Mouse (Mus musculus) embryo, embryonic 10 days (tissue): ENCODE measurements around the gene Elovl4.

Experiments
- DNase-seq: peaks from one replicate; pipeline ENCODE4 v3.0.0-alpha.2; 2015; ENCODE audit warnings: low spot score

Gene Elovl4

DNA sequence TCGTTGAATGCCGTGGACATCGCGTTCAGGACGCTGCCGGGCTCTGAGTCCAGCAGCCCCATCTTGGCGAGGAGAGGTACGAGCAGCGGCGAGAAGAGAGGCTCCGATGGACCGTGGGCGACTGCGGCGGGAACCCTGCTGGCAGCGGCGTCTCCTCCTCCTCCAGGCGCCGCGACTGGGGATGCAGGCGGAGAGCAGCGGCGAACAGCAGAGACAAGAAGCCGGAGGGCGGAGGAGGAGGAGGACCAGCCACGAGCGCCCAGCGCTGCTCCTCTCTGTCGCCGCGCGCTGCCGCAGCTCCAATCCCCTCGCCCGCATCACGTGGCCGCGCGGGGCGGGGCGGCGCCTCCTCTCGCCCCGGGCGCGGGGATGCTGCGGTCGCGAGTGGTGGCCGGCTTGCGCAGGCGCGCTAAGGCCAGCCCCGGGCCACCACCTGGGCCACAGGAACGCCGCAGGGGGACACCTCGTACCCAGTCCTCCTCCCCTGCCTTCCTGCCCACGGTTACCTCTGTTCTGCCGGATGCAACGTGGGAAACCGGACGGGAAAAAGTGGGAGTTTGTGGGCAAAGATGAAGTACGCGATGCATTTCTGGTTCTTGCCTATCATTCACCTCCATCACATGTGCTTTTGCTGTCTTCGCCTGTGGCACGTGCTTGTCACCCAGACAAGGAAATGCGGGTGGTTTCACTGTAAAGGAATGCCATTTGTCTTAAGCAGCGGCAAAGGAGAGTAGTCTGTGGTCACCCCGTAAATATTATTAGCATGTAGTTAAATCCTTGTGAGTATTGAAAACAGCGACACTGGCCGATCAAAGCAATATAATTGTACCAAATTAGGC, at the start of gene Elovl4:
TSS of gene Elovl4 (minus strand) at position 301 of the 839 bp plus-strand sequence.
- peak; percentile 83 for DNase-seq

DNA sequence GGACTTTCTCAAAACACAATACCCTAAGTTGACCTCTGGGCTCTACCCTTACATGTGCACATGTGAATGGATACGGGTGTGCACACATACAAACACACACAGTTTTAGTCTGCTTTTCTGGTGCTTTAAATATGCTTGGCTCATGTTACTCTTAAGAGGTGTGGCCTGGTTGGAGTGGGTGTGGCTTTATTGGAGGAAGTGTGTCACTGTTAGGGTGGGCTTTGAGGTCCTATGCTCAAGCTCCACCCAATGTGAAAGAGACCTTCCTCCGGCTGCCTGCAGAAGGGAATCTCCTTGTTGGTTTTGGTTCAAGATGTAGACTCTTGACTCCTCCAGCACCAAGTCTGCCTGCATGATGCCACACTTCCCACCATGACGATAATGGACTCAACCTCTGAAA, 46.4 kb upstream of the Elovl4 start:
- no peak for DNase-seq

DNA sequence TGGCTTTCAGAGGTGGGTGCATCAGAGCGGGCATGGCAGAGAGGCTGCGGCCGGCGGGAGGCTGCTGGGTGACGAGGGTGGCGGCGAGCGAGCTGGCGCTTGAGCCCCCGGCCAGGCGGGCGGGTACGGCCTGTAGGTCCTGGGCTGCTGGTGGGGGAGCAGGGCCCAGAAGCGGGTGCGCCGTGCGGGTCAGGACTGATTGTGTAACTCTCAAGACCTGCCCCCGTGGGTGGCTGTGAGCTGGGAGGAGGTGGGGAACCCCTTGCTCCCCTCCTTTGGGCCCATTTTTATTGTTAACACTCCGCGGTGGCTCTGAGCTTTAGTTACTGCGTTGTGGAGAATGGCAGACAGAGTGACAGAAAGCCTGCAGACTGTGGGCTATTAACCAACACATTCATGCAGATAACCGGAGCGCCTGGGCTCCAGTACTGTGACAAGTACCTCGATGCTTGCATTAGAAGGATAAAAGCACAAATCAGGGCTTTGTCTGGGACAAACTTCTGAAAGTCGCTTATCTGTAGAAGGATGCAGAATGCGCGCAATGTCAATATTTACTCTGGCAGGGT, 28.8 kb upstream of the Elovl4 start:
- DNase-seq = peak; percentile 9

DNA sequence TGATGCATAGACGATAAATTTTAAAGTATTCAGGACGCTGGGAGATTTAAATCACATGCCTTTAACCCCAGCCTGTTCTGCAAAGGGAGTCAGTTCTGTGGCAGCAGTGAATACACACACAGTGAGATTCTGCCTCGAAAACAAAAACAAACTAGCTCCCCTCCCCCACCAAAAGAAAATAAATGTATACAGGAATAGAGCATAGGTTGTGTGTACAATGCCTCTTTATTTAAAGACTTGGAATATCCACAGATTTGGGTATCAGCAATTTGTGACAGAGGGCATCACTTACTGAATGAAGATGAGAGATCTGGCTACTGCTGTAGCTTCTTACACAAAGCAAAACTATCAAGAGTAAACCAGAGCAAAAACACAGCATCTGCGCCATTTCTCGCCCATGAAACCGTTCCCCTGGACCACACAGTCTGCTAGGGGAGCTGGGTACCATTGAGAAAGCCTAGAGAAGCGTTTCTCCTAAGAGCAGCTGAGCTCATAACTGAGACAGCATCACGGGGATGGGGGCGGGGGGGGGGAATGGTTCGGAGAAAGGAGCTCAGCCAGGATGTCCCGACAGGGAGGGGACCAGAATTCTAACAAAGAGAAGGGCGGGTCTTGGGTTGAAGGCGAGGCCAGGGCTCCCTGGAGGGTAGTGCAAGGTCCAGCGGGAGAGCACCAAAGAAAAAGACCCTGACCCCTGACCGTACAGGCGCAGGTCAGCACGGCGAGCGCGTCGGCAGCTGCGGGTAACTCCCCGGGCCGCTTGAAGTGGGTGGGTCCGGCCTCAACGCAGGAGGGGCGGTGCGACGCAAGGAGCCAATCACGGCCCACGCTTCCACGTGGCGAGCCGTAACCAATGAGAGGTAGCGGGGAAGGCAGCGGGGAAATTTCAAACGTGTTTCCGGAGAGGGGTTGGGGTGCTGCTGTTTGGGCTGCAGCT, 28.0 kb upstream of the Elovl4 start, which contains the start of gene Ttk:
TSS of gene Ttk (plus strand) at position 879 of the 937 bp plus-strand sequence.
- DNase-seq = peak; percentile 98

DNA sequence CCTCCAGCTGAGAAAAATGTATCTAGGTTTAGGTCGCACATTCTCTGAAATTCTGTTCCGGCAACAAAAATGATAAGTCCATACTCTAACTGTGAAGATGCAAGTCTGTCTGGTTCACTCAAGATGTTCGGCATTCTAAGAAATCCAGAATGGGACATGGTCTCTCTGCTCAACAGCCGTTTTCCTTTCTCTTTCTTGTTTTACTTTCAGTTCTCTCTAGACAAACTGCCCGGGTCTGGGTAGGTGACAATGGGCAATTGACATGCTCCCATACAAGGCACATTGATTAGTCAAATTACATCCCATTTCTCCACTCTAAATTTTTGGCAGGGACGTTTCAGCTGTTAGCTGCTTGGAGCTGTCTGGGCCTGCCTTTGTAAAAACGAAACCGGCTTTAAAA, 25.1 kb upstream of the Elovl4 start:
- no peak for DNase-seq

DNA sequence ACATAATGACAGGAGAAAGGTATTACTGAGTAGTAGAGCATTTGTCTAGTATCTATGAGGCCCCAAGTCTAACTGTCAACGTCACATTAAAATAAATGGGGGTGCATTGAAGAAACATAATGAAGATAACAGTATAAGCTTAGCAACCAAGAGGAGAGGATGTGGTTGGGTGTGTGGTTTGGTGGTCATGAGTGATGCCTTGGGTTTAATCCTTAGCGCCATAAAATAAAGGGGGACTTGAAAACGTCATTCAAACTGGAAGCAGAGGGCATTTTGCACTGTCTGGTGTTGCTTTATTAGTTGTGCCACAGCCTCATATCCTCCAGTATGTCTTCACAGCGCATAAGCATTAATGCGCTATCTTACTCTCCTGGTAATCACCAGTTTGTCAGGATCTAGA, 23.8 kb upstream of the Elovl4 start:
- DNase-seq = no peak

DNA sequence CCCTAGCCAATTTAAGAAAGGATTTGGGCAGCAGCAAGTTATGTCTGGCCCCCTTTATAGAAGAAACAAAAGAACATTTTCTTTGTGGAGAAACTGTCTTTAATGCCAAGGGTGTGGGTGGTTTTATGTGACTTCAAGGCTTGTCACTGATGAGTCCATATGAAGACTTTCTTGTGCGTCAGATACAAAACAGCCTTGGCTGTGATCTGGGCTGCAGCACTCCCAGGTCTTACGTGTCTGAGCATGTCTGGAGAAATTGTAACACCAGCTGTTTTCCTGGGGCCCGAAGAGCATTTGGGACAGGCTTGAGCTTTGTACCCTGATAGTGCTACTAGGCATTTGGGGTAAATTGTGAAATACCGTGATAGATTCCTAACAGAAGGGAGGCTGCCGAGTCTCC, 16.8 kb upstream of the Elovl4 start:
- no peak for DNase-seq

DNA sequence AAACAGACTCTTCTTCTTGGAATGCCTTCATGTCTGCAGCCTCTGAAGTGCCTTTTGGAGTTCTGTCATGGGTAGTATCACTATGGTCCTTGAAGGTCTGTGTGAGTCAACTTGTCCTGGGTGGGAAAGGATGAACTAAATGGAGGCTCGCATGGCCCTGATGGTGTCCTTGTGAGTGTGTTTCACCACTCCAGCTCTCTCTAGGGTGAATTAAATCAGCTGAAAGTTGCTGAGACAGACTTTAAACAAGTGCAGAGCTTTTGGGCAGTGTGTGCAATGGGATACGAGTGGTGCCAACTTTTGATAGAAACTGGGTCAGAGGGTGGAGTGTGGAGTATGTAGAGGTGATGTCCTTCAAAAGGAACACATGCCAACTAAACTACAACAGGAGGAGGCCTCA, 14.9 kb upstream of the Elovl4 start:
- DNase-seq = no peak

DNA sequence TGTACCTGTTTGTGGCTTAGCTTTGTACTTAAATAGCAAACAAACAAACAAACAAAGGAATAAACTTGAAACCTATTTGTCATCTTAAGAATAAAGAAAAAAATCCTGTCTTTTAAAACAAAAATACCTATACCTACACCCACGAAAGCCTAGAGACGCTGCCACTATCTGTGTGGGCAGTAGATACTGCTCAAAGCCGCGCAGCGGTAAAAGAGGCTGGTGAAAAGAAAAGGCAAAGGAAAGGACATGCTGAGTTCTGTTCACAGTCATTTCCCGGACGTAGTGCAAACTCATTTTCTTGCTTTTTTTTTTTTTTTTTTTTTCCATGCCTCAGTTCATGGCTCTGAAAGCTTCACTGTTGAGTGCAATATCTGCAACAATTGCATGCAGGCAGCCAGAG, 13.1 kb upstream of the Elovl4 start:
- no peak for DNase-seq

DNA sequence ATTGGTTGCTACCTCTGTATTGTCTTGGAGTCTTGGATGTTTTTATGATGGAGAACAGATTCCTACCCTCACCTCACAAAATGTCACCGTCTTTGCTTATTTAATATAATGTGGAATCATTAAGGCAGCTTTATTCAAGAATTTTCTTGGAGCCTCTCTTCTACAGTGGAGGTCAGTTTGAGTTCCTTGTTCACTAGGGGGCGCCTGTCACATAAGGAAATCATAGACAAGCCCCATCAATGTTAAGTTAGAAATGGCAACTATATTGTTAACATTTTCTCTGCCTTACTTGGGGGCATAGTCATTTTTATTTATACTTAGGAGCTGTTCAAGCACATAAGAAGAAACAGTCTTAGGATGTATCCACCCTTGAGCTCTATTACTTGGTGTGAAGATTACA, 1.5 kb upstream of the Elovl4 start:
- peak; percentile 81 for DNase-seq

DNA sequence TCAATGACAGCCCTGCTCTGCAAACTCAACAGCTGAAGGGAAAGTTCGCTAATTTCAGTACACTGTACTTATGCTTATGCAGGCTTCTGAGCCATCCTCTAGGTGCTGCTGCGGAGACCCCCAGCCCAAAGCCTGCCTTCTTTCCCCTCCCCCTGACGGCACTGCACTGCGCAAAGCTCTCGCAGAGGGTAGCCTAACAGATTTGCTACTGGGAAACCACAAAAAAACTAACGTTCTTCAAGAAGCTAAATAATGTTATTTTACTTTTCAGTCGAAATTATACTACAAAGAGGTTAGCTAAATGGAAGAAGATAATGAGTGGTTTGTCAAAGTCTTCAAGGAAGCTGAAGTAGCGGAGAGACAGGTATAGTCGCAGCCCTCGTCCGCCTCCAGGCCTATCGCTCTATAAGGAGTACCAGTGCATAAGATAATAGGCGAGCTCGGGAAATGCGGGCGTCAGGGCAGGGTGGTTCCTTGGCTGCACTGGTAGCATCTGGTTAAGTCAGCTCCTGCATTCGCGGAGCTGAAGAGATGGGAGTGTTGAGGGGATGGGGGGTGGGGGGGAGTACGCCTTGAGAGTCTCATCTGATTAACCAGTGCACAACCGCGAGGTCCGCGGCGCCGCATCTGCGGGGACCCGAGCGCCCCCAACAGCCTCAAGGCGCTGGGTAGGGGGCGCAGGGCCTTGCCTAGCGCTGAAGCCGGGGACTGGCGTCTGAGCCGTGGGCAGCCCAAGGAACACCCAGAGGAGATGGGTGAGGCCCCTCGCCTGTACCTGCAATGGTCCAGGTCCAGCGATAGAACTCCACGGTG, 707 bp downstream of the Elovl4 start:
- DNase-seq = peak; percentile 77

DNA sequence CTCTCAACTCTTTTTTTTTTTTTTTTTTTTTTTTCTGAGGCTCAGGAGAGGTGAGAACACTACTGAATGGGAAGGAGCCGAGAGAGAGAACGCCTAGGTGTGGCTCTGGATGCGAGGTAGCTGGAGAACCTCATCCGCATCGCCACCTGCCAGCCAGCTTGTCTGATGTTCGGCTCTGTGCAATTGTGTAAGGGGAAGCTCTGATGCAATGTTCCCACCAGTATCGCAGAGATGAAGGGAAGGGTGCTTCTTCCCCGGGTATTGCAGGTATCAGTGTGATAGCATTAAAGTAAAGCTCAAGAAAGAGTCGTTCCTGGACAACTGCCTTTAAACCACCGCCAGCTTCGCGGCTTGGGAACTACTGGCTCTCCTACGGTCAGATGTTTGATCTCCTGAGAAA, 1.7 kb downstream of the Elovl4 start:
- DNase-seq = no peak

DNA sequence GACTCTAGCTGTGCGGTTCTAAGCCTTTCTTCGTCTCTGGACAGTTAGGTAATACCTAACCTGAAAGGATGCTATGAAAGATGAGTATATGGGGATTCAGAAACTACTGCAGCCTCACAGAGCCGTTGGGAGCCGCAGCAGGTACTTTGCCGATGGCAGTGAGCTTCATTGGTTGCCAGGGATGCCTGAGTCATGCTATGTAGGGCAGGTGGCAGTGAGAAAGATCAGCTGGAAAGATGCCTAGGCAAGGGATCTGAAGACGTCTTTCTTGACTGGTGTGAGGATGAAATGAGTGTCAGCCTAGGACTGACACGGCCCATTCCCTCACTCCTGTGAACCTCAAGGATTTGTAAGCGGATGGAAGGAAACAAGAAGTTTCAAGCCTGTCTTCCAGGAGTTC, 8.2 kb downstream of the Elovl4 start:
- DNase-seq = no peak

DNA sequence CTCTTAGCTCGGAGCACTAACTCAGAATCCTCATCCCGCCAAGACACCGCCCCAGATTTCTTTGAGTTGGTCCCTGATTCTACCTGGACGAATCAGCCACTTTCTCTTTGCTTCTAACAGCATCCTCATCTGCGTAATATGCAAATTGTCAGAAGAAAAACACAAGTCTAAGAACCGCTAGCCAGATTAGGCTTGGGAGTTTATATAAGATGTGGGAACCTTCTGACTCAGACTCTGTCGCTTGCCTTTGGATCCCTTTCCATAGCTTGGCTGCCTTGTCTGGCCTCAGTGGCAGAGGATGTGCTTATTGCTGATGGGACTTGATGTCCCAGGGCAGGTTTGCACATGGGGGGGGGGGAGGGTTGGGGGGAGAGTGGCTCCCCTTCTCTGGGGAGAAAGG, 9.2 kb downstream of the Elovl4 start:
- DNase-seq = no peak

DNA sequence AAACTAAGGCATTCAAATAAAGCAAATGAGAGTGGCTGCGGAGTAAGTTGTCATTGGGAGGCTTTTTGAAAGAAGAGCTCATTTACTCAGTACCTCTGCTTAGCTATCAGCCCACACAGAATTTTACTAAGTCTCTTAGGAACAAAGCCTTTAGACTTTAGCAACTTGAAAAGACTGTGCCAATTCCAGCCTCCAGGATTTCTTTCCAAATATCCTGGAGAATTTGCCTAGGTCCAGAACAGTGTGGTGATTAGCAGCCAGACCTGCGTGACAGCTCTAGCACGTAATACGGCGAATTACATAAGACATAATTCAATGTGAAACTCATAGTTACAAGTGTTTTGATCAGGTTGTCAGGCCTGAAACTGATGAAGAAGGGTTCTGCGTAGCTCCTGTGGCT, 16.8 kb downstream of the Elovl4 start:
- DNase-seq = no peak

DNA sequence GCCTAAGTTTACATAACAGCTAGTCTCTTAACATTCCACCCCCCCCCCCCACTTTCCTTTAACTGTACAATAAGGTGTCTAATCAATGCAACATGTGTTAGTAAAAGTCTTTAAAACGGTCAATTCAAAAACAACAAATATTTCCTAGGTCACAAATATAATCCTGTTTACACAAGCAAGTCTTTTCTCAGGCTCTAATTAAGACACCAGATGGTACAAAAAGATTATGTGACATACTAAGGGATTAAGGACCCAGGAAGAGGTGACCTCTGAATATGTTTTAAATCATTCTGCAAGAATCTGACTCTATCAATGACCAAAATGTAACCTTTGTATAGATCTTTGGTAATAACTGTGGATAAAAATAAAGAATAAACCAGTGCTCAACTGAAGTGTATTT, 20.6 kb downstream of the Elovl4 start:
- no peak for DNase-seq

DNA sequence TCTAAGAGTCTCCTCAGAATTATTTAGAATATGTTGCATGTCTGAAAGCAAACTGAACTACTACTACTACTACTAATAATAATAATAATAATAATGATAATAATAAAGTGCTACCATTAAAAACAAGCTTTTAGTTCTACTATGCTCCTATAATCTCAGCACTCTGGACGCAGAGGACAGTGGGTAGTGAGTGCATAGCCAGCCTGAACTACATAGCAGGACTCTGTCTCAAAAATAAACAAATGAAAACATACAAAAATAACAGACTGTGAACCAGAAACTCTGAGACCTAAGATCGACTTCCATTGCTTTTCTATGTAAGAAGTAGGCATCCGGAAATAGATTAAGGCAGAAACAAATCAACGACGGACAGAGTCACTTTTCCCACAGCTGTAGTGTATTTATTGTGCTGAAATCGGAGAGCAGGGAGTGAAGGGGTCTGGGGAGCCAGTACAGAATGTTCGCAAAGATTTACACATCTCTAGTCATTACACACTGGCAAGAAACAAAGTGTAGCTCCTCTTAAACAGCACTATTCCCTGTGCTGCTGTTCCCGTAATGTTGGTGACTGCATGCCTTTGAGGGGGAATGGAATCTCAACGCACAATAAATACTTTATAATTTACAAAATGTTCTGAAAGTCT, 27.6 kb downstream of the Elovl4 start:
- no peak for DNase-seq

DNA sequence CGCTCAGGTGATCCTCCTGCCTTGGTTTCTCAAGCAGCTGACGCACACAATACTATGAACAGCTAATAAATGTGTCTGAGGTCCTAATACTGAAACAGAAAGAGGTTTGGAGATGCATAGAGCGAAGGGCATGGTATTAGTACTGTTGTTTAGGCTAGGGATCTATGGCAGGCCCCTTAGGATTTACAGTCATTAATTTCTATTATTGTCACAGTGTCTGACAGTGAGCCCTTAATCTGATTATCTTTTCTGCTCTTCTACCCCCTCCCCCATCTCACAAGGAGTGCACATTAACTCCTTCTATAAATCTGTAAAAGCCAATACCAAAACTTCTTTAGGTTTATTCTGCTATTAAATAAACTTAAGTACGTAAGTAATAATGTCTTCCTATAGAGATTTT, 44.8 kb downstream of the Elovl4 start:
- DNase-seq = no peak

DNA sequence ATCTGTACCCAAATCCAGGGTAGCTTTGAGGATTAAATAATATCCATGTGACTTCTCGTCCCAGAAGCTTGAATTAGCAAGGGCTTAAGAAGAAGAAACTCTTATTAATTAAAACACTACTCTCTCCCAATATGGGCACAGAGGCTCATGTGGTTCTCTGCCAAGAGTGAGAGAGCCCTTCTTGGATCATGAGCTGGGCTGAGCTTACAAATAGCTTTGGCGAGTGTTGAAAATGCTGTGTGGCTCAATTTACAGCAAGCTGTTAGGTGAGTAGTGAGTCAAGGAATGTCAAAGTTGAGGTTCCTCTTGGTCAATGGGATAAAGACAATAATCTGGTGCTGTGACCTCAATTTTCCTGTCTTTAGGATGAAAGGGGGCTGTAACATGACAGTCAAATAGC, 74.2 kb downstream of the Elovl4 start:
- DNase-seq = no peak

DNA sequence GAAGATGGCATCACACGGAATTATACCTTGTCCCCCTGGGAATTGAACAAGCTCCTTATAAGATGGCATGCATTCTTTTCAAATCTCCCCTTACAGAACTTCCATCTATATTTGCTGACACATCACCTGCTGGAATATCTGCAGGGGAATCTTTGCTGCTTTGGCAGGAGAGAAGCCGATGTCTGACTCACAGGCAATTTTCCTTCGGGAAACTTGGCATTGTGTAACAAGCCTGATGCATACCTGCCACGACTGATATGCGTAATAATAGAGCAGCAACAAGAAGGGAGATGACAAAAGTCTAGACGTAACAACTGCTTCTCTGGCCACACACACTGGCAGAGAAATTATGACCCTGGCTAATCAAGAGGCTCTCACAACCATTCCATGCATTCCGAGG, 75.2 kb downstream of the Elovl4 start:
- DNase-seq = no peak
